ENCODE assay signal across 21 mouse cellular contexts in genomic region chr17:84095089-84095488, GRCm38 (mm10).
DNase-seq lines count a peak whose midpoint lies in the region; ATAC-seq lines count a peak whose summit lies in the region.
"Had no signal": no experiment of that assay in that cellular context is flagged by ENCODE, and none has a peak within 500 bp of the region (broad histone marks: within the 10 kb centered on the region; RNA-seq: fewer than 3 reads in every experiment).

No protein-coding gene starts in this region.

- H3K36me3 ChIP-seq in hindbrain, embryonic 10.5 days = no peaks in the 10 kb centered on the region
- no peaks in the 10 kb centered on the region for H3K36me3 ChIP-seq in hindbrain, embryonic 16.5 days (ENCODE audit: control insufficient read depth, insufficient read depth, low read length)
- no peaks in the 10 kb centered on the region for H3K36me3 ChIP-seq in midbrain, embryonic 12.5 days
- no peaks in the 10 kb centered on the region for H3K36me3 ChIP-seq in midbrain, embryonic 16.5 days (ENCODE audit: control insufficient read depth, insufficient read depth, low read length)
- H3K36me3 ChIP-seq: heart, embryonic 10.5 days; limb, embryonic 15.5 days; neural tube, embryonic 15.5 days had no signal

- ATAC-seq in hindbrain, embryonic 16.5 days = no peak
- no peak for ATAC-seq in midbrain, embryonic 12.5 days (ENCODE audit: low FRiP score, low read depth)
- ATAC-seq in midbrain, embryonic 16.5 days = no peak
- peak; percentile 56 for ATAC-seq in granulocyte monocyte progenitor cell, adult 5-6 weeks (replicated peaks; ENCODE audit: poor library complexity, severe bottlenecking)
- ATAC-seq: activated CD4-positive, CD25-positive, alpha-beta regulatory T cell, adult 4 months; Patski had no signal

- H3K9me3 ChIP-seq in hindbrain, embryonic 10.5 days = 0 out of 2 replicates have a peak, but pooled peaks cover 4% of the 10 kb centered on the region
- no peaks in the 10 kb centered on the region for H3K9me3 ChIP-seq in hindbrain, embryonic 16.5 days (ENCODE audit: control insufficient read depth, low read length)
- H3K9me3 ChIP-seq in midbrain, embryonic 12.5 days = no peaks in the 10 kb centered on the region
- no peaks in the 10 kb centered on the region for H3K9me3 ChIP-seq in midbrain, embryonic 16.5 days (replicated peaks; ENCODE audit: control insufficient read depth, low read length, poor library complexity, severe bottlenecking)
- H3K9me3 ChIP-seq: heart, embryonic 10.5 days; limb, embryonic 15.5 days; neural tube, embryonic 15.5 days had no signal

- no peak overlapping the region for H3K4me3 ChIP-seq in hindbrain, embryonic 10.5 days
- no peak overlapping the region for H3K4me3 ChIP-seq in hindbrain, embryonic 16.5 days (ENCODE audit: low read length)
- H3K4me3 ChIP-seq in midbrain, embryonic 12.5 days = no peak overlapping the region
- no peak overlapping the region for H3K4me3 ChIP-seq in midbrain, embryonic 16.5 days (ENCODE audit: low read depth, low read length)
- H3K4me3 ChIP-seq: heart, embryonic 10.5 days; limb, embryonic 15.5 days; myocyte; neural tube, embryonic 15.5 days had no signal

- intact Hi-C loops in left cerebral cortex, postnatal 10 days (cut with DNase I) = loop anchor here (5.0 kb wide), 1 partner anchor 92 kb away; the partner anchor contains the start of gene Zfp36l2

- peak overlapping the region; percentile 98 for H3K27ac ChIP-seq in hindbrain, embryonic 10.5 days
- H3K27ac ChIP-seq in hindbrain, embryonic 16.5 days (ENCODE audit: low read depth, low read length) = no peak overlapping the region
- H3K27ac ChIP-seq in midbrain, embryonic 12.5 days (replicated peaks) = peak overlapping the region; percentile 90; the same call in 1 of the 2 replicates
- no peak overlapping the region for H3K27ac ChIP-seq in midbrain, embryonic 16.5 days (ENCODE audit: low read length)

- no peak for DNase-seq in hindbrain, embryonic 10.5 days (ENCODE audit: low spot score)
- DNase-seq in left cerebral cortex, postnatal 10 days (ENCODE audit: extremely low spot score in 1 of 2, low spot score in 2 of 2) = no peak
- DNase-seq in adrenal gland, adult 8-10 months = no peak
- DNase-seq: adrenal gland, postnatal 25 days; cerebellum, postnatal 14 days; embryo, embryonic 11 days; gastrocnemius, postnatal 25 days; heart, postnatal 14 days; kidney, postnatal 4 days; lung, postnatal 4 days; thymus, adult 18-20 months had no signal

- WGBS in hindbrain, embryonic 10.5 days = 87% methylated on average over 2 of the region's 2 CpGs
- WGBS in hindbrain, embryonic 16.5 days = 85% methylated on average over 2 of the region's 2 CpGs
- 79% methylated on average over 2 of the region's 2 CpGs for WGBS in midbrain, embryonic 12.5 days
- WGBS in midbrain, embryonic 16.5 days = 82% methylated on average over 2 of the region's 2 CpGs

- H3K4me2 ChIP-seq in hindbrain, embryonic 16.5 days (ENCODE audit: low read length) = no peak overlapping the region
- H3K4me2 ChIP-seq in midbrain, embryonic 12.5 days (replicated peaks) = no peak overlapping the region
- no peak overlapping the region for H3K4me2 ChIP-seq in midbrain, embryonic 16.5 days (ENCODE audit: low read length)
- H3K4me2 ChIP-seq: limb, embryonic 15.5 days; neural tube, embryonic 15.5 days had no signal

- no peak overlapping the region for H3K9ac ChIP-seq in hindbrain, embryonic 16.5 days (ENCODE audit: low read depth, low read length)
- H3K9ac ChIP-seq in midbrain, embryonic 12.5 days (replicated peaks) = no peak overlapping the region
- H3K9ac ChIP-seq in midbrain, embryonic 16.5 days (ENCODE audit: low read depth, low read length) = no peak overlapping the region
- H3K9ac ChIP-seq: limb, embryonic 15.5 days; neural tube, embryonic 15.5 days had no signal

- H3K4me1 ChIP-seq in hindbrain, embryonic 10.5 days (replicated peaks) = peaks cover 49% of the 10 kb centered on the region
- H3K4me1 ChIP-seq in hindbrain, embryonic 16.5 days (ENCODE audit: control insufficient read depth, insufficient read depth, low read depth, low read length) = peaks cover 15% of the 10 kb centered on the region
- H3K4me1 ChIP-seq in midbrain, embryonic 12.5 days = peaks cover 31% of the 10 kb centered on the region
- H3K4me1 ChIP-seq in midbrain, embryonic 16.5 days (ENCODE audit: control insufficient read depth, insufficient read depth, low read length) = peaks cover 10% of the 10 kb centered on the region

- H3K27me3 ChIP-seq in hindbrain, embryonic 10.5 days (ENCODE audit: insufficient read depth, poor library complexity, severe bottlenecking) = peaks cover 18% of the 10 kb centered on the region
- no peaks in the 10 kb centered on the region for H3K27me3 ChIP-seq in hindbrain, embryonic 16.5 days (replicated peaks; ENCODE audit: control insufficient read depth, insufficient read depth, low read length)
- H3K27me3 ChIP-seq in midbrain, embryonic 12.5 days = peaks cover 10% of the 10 kb centered on the region; the same call in 1 of the 2 replicates
- no peaks in the 10 kb centered on the region for H3K27me3 ChIP-seq in midbrain, embryonic 16.5 days (ENCODE audit: control insufficient read depth, insufficient read depth, low read depth, low read length)
- H3K27me3 ChIP-seq: limb, embryonic 15.5 days; neural tube, embryonic 15.5 days; Patski had no signal

Comparison
In these comparisons a context has a peak if more than half of its experiments do, and no peak if none do; other contexts are left out.
1. H3K27ac ChIP-seq: peak in hindbrain, embryonic 10.5 days (single experiment) and midbrain, embryonic 12.5 days (single experiment); none in hindbrain, embryonic 16.5 days (single experiment) and midbrain, embryonic 16.5 days (single experiment).